Mouse (Mus musculus) adrenal gland, adult 2 months (tissue): ENCODE measurements around the gene Tmem132d. TPM values are rescaled to one million over a fixed set of nuclear protein-coding genes. Genes with fewer than 3 reads are reported as not detected.

ENCODE experiments used
- DNase-seq: peaks from one replicate; pipeline ENCODE4 v3.0.0; 2021
- polyA plus RNA-seq: library from polyadenylated mRNA; depleted of rRNA; stranded (reverse); fragments of >200 nt; gene quantifications from 2 replicates; pipeline ENCODE4 v1.2.3, GENCODE M21; 2012
- total RNA-seq, 2 experiments: library from RNA; stranded (reverse); gene quantifications; 2 replicates each; pipeline ENCODE4 v1.2.3; 2021

Tmem132d gene
- total and polyA plus RNA-seq, 3 experiments, result 0.02 to 0.06 (median 0.03) TPM

DNA sequence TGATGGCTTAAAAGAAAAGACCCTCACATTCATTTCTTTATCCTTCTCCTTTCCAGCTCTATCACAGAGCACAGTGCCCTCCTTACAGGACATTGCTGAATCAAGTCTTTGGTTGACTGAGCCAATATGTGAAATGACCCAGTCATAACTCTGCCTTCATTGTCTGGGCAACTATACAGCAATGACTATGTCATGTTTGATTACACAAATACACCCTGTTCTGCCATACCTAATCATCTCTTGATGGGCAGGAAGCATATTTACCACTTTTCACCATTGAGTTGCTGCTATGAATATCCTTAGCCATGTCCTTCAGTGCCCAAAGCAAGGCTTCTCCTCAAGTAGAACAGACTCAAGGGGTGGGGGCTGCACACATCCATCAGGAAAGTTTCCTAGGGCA is 214.6 kb downstream of the Tmem132d start:
- no peak for DNase-seq

GRCm38 (mm10) chr5:128211125-128211524 is 221.8 kb downstream of the Tmem132d start:
- DNase-seq, result no peak

DNA sequence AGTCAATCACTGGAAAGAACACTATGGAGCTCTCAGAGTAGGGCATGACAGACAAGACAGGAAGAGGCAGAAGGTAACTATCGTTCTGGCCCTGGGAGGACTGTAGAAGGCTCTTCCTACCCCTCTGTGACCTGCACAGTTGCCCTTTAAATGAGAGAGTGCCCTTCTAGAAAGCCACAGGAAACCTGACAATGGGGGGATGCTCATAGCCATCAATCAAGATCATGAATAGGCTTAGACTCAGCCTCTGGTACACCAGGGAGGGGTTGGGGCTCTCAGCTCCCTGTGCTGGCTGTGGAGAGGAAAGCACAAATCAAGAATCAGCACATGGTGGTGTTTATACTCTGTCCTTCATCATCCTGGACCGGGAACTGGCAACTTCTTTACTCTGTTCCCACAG is 227.2 kb downstream of the Tmem132d start:
- no peak for DNase-seq

DNA sequence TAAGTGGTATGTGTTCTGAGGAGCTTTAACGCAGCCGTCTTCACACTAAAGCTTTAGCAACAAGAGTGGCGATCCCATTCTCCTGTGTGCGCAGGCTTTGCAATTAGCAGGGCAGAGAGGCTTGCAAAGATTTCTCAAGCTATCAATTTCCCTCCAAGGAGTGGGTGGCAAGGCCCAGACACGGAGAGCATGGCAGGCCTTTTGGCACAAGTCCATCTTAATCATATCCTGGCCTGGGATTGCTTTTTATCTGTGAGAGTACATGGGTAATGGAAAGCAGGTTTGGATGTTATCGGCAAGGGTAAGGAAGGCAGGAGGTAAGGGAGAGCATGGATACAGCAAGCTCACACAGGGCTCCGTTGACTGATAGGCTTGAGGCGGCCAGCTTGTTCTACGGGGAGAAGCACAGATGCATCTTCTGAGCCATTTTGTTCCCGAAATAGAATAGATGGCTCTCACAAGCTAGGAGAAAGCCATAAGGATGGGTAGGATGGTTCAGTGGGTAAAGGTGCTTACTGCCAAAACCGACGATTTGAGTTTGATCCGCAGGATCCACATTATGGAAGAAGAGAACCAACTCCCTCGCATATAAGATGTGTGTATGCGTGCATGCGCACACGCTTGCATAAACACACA is 228.1 kb downstream of the Tmem132d start:
- no peak for DNase-seq

- no peak for DNase-seq
Measured at GRCm38 (mm10) chr5:128203879-128204581, 228.8 kb downstream of the Tmem132d start.

- no peak for DNase-seq
Measured at GRCm38 (mm10) chr5:128194106-128194505, 238.8 kb downstream of the Tmem132d start.

- no peak for DNase-seq
Measured at GRCm38 (mm10) chr5:128192485-128193055, 240.3 kb downstream of the Tmem132d start.

DNA sequence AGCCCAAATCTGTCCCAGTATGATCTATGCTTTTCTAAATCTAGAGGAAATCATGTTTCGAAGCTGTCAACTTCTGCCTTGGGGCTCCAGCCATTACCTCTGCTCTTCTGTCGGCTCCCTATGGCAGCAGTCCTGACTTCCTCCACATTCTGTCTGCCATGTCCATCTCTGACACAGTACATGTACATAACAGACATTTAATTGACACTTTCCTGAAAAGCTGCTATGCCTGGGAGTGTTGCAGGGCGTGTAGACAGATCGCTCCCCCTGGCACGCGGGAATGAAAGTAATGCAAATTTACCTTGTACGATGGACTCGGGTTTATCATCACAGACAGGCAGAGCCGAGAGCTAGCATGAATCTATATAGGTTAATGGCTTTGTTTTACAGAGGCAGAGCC is 241.2 kb downstream of the Tmem132d start:
- DNase-seq, result no peak

DNA sequence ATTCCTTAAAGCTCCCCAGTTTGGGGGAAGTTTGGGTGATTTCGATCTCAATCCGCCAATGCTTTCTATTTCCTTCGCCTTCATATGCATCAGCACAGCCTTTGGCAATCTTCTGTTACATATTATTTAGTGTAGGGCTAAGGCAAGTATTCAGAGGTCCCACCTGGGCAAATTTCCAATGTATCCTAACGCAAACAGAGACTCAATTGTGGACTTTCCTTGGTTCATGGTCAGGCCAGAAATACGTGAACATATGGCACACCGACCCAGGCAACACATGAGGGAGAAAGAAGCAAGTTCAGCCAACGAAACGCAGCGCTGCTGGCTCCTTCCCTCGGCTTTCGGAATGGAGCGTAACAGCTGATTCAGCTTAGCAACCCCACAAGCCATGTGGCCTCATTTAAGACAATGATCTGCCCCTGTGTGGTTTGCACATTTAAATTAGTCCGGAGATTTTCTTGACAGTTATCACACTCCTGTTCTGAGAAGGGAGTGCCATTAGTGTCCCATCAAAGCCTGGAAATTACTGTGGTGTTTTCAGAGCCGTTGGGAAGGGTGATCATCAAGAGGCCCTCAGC is 242.5 kb downstream of the Tmem132d start:
- no peak for DNase-seq

DNA sequence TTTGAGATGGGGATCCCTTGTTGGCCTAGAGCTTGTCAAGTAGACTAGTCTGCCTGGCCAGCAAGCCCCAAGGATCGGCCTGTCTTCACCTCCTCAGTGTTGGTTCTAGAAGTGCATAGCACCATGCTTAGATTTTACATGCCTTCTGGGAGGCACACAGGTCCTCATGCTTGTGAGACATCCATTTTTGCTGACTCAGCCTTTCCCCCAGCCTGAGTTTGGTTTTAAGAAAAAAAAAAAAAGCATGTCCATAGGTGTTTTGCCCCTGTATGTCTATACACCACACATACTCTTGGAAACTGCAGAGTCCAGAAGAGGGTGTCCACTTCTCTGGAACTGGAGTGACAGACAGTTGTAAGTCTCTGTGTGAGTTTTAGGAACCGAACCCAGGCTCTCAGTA is 256.6 kb downstream of the Tmem132d start:
- DNase-seq, result no peak

DNA sequence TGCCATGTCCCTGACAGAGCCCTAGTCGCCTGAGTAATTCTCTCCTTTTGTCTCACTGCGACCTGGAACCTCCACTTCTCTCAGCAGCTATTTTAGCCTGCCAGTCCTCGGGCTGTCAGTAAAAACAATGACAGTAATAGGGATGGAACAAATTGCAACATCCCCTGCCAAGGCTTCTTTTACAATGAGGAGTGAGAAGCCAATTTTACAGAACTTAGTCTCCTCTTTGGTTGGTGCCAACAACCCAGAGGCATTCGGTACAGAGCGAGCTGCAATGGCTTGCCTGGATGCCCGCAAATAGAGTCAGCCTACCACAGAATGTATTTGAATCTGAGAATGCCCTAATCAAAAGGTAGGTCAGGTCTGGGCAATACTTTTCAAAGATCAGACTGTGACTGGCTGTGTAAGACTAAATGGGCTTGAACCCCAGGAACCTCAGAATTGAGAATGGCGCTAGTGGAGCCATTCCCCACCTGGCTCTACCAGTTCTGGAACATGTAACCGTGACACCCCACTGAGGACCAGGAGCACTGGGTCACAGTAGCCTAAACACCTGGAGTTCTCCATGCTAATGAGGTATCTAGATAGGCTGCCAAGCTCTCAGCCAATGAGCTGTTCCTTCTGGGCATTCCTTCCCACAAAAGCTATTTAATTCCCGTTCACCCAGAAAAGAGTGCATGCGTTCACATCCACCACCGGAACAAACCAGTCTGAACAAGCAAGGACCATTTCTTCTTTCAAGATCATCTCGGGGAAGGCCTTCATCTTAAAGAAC is 273.8 kb downstream of the Tmem132d start:
- DNase-seq, result no peak

GRCm38 (mm10) chr5:128151461-128151860 is 281.4 kb downstream of the Tmem132d start:
- no peak for DNase-seq

DNA sequence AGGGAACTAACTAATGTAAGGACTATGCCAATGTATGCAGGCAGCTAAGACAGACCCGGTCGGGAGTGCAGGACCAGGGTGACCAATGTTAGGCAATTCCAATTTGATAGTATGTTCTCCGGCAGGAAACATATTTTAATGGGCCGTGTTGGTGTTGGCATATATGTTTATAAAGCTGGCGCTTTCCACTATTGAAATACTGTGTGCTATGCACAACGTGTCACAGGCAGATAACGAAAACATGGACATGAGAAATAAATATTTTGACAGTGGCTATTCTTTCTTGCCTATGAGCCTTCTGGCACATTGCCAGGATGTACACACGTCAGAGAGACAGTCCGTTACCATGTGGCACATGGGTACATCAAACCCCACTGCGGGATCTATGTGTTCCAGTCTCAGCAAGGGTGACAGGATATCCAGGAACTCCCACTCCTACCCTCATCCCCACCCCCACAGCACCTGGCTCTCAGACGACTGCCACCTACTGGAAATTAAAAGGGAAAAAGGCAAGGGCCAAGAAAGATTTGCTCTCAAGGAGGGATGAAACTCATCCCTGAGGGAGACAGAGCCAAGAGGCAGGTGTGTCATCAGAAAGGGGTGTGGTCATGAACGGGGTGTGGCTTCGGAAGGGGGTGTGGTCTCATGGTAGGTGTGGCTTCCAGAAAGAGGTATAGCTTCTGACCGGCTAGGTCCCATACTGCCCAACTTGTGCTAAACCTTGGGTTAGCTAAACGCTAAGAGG is 285.8 kb downstream of the Tmem132d start:
- DNase-seq, result no peak

DNA sequence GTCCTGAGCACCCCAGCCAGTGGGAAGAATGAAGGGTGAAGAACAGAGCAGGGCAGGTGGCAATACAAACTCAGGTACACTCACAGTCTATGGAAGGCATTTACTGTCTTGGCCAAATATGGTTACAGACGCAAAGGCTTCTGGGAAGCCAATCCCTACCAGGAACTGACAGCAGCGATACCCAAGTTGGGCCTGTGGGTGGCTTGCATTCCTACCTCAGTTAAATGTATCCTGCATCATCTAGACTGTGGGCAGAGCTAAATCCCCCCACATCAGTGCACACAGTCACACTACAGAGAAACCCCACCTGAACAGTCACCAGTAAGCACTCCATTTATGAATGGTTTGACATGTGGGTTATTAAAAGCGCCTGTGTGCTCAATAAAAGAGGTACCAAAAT is 288.1 kb downstream of the Tmem132d start:
- no peak for DNase-seq

- no peak for DNase-seq
Measured at GRCm38 (mm10) chr5:128136818-128137217, 296.1 kb downstream of the Tmem132d start.

DNA sequence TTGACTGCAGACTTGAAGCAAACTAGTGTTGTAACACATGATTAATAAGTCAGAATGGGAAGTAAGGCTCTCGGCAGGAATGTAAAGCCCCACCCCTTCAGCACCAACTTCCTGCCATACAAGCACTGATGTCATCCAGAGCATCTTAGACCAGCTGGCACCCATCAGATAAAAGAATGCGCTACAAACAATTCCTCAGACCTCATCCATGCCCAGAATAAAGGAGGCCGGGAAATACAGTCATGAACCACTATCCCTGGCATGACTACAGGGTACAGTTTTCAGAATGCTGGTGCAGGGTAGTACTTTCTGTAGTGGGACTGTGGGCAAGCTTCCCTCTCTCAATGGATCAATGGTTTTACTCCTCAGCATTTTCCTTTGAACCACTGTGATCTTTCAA is 310.2 kb downstream of the Tmem132d start:
- no peak for DNase-seq

DNA sequence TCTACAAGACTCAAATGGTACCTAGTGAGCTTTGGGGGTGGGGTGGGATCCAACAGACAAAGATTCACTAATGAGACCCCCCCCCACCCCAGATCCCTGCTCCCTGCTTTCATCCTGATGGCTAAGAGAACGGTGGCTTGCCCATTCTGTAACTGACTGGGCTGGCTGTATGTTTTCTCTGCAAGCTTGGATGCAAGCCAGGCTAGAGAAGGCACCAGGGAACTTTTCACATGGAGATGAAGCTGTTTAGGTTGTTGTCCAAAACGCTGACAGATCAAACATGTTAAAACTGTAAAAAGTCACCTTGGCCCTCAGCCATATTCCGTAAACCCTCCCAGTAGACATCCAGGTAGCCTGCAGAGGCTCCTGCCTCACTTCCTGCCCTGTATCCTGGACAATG is 313.7 kb downstream of the Tmem132d start:
- DNase-seq, result no peak

DNA sequence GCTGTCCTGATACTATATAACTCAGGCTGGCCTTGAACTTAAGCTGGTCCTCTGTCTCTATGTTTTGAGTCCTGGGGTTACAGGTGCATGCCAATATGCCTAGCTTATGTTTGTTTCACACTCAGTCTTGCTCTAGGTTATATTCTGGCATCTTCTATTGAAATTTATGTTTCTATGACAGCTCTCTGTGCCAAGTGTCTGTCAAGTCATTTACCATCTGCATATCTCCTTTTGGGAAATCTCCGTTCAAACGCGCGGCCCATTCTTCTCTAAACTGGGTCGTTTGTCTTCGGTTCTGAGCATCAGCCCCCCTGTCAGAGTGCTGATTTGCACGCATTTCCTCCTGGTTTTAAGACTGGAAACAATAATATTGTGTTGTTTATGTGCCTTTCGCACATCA is 319.8 kb downstream of the Tmem132d start:
- DNase-seq, result no peak

DNA sequence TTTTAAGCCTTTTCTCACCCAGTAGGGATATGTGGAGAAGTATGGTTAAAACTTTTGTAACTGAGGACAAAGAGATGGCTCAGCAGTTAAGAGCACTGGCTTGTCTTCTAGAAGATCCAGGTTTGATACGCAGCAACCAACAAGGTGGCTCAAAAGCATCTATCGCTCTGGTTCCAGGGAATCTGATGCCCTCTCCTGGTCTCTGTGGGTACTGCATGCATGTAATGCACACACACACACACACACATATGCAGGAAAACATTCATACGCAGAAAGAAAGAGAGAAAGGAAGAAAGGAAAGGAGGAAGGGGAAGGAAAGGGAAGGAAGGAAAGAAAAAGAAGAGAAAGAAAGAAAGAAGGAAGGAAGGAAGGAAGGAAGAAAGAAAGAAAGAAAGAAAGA is 320.4 kb downstream of the Tmem132d start:
- no peak for DNase-seq

DNA sequence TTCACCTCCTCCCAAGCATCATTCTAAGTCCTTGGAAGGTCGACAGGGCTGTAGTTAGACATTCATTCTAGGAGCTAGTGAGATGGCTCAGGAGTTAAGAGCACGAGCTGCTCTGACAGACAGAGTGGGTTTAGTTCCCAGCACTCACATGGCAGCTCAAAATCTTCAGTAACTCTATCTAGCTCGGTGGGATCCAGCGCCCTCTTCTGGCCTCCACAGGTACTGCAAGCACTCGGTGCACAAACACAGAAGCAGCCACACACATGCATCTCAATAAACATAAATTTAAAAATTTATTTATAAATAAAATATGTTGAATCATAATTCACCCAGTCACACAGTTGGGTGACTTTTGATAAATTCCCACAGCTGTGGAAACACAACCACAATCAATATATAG is 321.2 kb downstream of the Tmem132d start:
- no peak for DNase-seq

GRCm38 (mm10) chr5:128102556-128102955 is 330.3 kb downstream of the Tmem132d start:
- no peak for DNase-seq

DNA sequence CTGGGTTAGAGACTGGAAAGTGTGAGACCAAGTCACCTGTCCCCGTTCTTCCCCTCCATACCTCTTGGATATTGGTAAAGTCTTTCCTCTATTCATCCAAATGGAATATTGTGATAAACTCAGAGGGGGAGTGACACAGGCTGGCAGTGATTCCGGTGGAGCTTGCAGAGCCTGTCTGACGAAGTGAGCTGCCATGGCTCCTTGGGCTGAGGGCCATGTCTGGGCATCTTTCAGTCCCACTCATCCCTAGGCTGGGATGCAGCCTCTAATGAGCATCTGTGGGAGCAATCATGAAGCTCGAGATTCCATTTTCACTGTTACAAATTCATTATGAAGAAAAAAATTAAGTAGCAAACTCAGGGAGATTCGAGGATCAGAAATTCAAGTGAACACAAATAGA is 332.5 kb downstream of the Tmem132d start:
- DNase-seq, result no peak
